Mouse (Mus musculus): ENCODE measurements around the gene Tenm3.

Tenm3 gene

DNA sequence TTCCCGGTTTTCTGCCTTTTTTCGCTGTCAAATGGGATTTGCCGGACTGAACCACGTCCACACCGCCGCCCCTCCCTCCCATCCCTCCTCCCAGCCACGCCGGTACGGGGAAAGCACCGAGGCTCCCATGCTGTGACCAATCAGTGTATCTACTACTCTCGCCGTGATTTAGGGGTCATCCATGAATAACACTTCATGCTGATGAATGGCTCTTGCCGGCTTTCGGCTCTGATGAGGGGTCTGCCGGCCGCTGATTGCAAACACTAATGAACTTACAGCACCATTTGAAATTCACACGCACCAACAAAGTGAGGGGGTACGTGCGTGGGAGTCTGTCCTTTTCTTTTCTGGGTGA, at the start of gene Tenm3:
Gene Tenm3 (minus strand): TSS at position 21 of the 355 bp plus-strand sequence.
- no peak for DNase-seq (ENCODE audit: low read depth, low spot score)

DNA sequence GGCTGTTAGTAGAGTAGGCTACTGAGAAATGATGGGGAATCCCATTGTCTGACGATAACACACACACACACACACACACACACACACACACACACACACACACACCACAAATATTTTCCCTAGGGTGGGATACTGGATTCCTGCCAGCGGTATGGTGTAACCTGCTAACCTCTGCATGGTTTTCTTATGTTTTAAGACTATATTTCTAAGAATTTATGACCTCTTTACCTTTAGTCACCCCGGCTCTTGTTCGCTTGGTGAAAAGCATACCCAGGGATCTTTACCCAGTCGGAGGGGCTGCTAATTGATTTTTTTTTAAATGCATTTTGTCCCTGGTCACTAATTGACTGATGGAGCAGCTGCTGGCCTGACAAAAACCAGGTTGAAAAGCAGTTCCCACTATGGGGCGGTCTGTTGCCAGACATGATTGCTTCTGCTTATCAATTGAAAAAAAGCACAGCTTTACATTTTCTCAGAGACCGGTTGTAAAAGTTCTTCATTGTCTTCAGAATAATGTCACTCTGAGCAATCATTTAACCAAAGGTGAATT, 46.5 kb upstream of the Tenm3 start:
- no peak for DNase-seq (ENCODE audit: low read depth, low spot score)

- no peak for DNase-seq (ENCODE audit: low read depth, low spot score)
These were observed 40.5 kb upstream of the Tenm3 start for GRCm38 (mm10) chr8:48884270-48884669.

GRCm38 (mm10) chr8:48880585-48880984, 36.8 kb upstream of the Tenm3 start:
- peak; percentile 67 for DNase-seq (ENCODE audit: low read depth, low spot score)

GRCm38 (mm10) chr8:48865972-48866371, 22.2 kb upstream of the Tenm3 start:
- DNase-seq (ENCODE audit: low read depth, low spot score), result no peak

GRCm38 (mm10) chr8:48865485-48865884, 21.7 kb upstream of the Tenm3 start:
- no peak for DNase-seq (ENCODE audit: low read depth, low spot score)

DNA sequence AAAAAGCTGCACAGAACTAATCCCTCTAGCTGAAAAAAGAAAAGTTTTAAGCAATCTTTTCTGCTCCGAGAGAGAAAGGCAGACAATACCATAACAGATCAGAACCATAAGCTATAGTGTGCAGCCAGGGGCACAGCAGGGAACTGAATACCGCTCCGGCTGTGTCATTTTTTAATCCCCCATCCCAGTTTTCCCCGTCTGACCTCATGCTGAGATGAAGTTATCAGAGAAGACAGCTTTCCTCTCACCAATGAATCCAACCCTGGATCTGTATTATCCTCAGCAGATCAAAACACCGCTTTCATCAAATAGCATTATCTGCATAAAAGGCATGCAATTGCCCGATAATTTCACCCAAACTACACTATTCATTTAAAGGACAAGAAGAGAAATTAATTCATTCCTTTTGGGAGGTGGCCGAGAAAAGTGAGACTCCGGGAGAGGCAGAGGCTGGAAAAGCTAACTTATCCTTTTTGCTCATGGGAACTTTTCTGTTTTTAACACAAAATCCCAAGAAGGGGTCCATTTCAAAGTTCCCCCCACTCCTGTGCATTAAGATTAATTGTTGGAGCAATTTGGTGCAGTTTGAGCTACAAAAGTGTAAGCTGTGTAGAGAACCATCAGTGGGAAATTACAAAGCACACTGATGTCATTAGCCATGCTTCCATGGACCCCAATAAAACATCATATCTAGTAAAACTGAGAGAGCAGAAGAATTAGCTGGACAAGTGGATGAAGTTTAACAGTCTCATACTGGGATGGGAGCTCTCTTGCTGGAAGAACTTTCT, 6.7 kb upstream of the Tenm3 start:
- no peak for DNase-seq (ENCODE audit: low read depth, low spot score)

- no peak for DNase-seq (ENCODE audit: low read depth, low spot score)
These were observed 5.4 kb upstream of the Tenm3 start for GRCm38 (mm10) chr8:48849091-48849616.

- DNase-seq (ENCODE audit: low read depth, low spot score), result no peak
These were observed 1.2 kb upstream of the Tenm3 start for GRCm38 (mm10) chr8:48844961-48845360.

GRCm38 (mm10) chr8:48844370-48844905, 687 bp upstream of the Tenm3 start:
- DNase-seq (ENCODE audit: low read depth, low spot score), result no peak

DNA sequence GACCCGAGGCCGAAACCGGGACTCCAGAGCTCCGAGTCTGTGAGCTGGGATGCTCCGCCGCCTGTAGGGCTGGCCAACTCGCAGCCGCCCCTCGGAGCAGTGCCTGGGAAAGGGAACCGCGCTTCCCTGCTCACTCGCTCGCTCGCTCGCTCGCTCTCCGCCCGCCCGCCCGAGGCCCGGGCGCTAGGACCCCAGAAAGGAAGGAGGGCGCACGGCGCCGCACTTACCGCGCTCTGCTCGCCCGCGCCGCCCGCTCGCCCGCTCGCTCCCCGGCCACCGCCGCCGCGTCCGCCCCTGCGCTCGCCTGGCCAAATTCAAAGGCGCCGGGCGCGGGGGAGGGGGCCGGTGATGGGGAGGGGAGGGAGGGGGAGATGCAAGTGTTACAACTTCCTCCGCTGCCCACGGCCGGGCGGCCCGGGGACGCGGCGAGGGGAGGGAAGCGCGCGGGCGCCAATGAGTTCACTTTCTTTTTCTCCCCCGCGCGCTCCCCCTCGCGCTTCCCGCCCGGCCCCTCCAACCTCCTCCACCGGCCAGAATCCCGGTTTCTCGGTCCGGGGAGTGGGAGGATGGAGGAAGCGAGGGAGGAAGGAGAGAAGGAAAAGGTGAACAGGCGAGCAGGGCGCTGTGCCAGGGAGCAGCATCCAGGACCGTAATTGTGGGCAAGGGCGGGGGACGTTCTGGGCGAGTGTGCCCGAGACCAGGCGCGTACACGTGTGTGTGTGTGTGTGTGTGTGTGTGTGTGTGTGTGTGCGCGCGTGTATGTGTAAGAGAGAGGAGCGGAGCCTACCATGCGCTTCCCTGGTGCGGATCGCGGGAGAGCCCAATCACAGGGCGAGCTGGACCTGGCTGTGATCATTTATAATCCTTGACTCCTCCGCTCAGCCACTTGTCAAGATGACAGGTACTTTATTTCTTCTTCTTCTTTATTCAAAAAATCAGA, 490 bp downstream of the Tenm3 start:
- peak; percentile 26 for DNase-seq (ENCODE audit: low read depth, low spot score)

DNA sequence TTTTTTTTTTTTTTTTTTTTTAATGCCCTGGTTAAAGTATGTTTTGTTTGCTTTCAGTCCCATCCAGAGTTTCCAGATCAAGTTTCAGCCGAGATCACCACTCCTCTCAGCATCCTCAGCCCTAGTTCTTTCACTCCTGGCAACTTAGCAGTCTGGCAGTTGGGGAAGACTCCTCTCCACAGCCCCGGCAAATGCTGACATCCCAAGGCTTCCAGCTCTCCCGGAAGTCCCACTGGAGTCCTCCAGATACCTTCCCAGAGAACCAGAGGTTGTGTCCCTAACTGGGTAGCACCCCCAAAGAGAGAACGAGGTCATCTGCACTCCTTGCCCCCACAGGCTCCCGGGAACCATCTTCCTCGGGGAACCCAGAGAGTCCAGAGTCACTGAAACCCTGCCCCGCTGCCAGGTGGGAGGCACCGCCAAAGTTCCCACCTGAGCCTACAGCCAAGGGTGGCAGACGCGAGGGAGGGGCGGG, 1.2 kb downstream of the Tenm3 start:
- no peak for DNase-seq (ENCODE audit: low read depth, low spot score)

- no peak for DNase-seq (ENCODE audit: low read depth, low spot score)
These were observed 1.7 kb downstream of the Tenm3 start for GRCm38 (mm10) chr8:48842035-48842434.

DNA sequence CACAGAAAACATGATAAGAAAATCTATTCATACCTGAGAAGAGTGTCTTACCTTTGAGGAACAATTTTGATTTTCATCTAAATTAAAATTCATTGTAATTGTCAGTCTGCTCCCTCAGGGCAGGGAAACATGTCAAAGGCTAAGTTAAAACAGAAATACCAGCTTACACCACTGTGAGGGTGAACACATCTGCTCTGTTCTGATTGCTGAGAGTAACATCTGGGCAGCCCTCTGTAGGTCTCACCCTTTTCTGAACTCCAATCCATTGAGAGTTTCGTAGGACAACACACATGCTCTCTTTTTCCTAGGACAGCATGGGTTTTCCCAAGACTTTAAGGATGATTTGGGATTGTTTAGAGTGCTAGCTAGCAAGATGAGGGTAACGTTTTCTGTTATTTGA, 8.0 kb downstream of the Tenm3 start:
- DNase-seq (ENCODE audit: low read depth, low spot score), result no peak

GRCm38 (mm10) chr8:48827454-48827853, 16.3 kb downstream of the Tenm3 start:
- DNase-seq (ENCODE audit: low read depth, low spot score), result no peak

DNA sequence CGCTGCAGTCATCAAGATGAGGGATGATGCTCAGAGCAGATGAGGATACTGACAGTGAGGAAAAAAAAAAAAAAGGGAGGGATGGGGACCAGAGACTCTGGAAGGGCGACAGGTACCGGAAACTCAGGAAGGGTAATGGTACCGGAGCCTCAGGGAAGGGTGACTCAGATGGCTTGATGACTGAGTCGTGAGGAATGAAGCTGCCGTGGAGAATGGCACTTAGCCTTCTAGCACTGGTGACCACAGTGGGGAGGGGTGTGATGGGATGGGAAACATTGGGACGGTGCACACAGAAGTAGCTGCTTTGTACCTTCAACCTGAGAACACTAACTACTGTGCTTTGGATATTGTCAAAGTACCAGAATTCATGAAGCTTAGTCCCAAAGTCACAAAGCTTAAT, 18.1 kb downstream of the Tenm3 start:
- no peak for DNase-seq (ENCODE audit: low read depth, low spot score)

DNA sequence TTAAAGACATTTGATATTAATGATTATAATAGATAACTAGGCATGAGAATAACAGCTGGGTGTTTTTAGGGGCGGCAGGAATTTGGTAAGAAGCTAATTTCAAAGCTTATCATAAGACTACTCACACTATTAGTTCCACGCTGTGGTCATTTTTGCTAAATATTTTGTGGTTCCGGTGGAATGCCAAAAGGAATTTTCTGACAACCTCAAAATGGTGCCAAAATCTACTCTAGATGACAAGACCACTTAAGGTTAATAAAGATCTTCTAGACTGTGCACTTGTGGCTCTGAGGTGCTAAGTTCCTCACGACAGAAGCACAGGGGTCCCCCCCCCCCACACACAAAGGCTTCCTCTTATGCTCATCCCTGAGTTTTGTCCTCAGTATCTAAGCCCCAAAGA, 21.5 kb downstream of the Tenm3 start:
- no peak for DNase-seq (ENCODE audit: low read depth, low spot score)

- DNase-seq (ENCODE audit: low read depth, low spot score), result no peak
These were observed 23.8 kb downstream of the Tenm3 start for GRCm38 (mm10) chr8:48819962-48820361.

DNA sequence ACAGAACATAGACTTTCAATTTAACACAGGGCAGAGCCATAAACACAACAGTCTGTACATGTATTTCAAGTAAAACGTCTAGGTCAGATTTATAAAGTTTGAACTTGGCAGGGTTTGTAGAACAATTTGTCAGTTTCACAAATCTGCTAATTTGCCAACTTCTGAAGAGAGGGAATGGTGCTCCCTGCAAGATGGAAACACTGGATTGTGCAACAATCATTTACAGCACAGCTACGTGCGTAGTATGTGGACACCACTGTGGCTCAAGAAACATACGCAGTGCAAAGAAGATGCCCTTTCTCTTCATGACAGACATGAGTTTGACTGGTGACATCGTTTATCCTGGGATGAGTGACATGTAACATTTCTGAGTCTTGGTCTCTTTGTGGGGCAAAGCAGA, 24.4 kb downstream of the Tenm3 start:
- no peak for DNase-seq (ENCODE audit: low read depth, low spot score)

DNA sequence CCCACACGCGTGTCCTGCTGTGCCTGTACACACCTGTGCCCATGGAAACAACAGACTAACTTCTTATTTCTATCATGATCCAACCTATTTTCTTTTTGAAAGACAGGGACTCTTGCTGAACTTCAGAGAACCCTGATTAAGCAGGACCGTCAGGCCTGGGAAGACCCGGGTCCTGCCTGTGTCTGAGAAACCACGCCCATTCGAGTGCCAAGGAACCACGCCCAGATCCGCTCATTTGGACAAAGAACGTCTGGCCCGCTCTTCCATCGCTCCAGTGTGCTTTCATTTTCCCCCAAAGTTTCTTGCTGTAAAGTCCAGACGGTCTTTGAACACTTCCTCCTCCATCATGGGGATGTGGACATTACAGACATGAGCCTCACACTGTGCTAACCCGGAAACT, 26.8 kb downstream of the Tenm3 start:
- no peak for DNase-seq (ENCODE audit: low read depth, low spot score)

DNA sequence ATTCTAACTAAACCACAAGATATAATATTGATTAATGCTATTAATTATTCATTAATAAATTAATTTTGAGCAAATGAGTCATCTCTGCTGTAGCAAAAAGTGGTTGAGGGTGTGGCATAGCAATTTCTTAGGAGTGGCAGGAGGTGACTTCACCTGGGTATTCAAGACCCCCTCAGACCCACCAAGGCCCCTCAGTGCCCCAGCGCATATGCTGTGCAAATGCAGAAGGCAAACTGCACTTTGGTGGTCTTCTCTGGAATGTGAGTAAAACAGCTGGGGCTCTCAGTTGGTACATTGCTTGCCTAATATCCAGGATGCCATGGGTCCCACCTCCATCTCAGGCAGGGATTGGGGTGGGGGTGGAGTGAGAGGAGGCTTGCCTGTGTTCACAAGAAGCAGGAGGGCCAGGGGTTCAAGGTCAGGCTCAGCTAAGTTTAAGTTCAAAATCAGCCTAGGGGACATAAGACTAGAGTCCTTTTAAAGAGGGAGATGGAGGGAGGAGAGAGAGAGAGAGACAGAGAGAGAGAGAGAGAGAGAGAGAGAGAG, 31.5 kb downstream of the Tenm3 start:
- no peak for DNase-seq (ENCODE audit: low read depth, low spot score)

- no peak for DNase-seq (ENCODE audit: low read depth, low spot score)
These were observed 33.1 kb downstream of the Tenm3 start for GRCm38 (mm10) chr8:48810615-48811014.
